Mouse (Mus musculus) retina, adult 2 months (tissue): ENCODE results near the gene 4931428L18Rik.

Experiments
- DNase-seq: peaks from one replicate; pipeline ENCODE4 v3.0.0-alpha.2; 2012; ENCODE audit warnings: low read depth, low spot score

4931428L18Rik gene

DNA sequence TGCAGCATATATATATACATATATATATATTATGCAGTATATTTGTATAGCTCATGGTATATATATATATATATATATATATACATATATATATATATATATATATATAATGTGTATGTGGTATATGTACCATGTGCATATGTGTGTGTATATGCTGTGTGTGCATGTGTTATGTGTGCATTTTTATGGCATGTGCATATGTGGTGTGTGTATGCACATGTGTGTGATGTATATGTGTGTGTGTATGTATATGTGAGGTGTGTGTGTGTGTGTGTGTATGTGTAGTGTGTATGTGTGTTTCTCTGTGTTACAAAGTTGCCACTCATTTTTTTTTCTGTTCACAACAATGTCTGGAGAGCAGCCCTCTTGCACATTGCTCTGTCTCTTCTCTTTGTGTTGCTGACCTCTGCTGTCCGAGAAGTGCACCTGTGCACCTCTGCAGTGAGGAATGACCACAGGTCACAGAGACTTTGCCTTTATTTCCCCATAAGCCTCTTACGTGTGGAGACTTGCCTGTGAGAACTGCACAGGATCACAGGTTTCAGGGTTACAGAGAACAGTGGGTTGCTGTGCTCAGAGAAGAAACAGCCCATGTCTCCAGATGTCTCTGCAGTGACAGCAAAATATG is 69.6 kb downstream of the 4931428L18Rik start:
- no peak for DNase-seq

DNA sequence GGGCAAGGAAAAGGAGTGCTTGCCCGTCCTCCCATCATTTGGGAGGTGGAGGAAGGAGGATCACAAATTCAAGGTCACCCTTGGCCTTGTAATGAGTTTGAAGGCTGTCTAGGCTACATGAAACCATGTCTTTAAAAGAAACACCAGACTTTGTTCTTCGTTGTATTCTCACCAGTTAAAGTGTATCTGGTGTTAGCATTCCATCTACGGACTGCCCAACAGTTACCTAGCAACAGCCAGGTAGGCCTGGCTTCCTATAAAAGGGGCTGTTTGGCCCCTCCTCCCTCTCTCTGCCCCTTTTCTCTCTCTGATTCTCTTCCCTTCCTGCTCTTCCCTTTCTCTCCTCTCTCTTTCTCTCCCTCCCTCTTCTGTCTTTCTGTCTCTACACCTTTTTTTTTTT is 71.9 kb downstream of the 4931428L18Rik start:
- no peak for DNase-seq

DNA sequence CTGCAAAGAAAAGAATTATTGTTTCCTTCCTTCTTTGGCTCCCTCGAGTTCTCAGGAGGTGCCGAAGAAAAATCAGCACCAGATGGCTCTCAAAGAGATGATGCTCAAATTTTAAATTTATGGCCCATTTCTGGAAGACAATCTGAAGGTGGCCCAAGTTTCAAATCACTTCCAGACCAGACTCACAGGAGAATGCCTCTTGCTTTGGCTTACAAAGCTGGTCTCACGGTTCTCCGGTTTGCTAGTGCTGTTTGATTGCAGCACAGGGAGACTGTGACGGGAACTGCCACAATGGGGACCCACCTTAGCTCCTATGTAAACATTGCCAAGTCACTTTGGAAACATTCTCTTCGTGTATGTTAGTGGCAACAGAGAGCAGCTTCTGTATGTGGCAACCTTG is 72.8 kb downstream of the 4931428L18Rik start:
- DNase-seq = no peak

DNA sequence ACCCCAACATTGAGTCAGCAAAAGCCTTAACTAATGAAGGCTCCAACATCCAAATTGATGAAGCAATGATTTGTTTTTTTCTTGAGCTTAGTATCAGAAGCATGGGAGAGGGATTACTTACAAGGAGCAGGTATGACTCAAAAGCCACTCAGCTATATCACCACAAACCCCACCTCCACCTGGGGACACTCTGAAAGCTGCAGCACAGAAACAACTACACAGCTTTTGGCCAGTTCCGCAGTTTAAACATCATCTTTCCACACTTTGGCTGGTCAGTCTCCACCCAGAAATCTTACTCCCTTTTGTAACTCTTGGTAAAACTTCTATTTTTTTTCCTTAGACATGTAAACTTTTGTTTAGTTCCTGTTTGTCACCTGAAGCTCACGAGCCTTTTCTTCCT is 78.9 kb downstream of the 4931428L18Rik start:
- no peak for DNase-seq

DNA sequence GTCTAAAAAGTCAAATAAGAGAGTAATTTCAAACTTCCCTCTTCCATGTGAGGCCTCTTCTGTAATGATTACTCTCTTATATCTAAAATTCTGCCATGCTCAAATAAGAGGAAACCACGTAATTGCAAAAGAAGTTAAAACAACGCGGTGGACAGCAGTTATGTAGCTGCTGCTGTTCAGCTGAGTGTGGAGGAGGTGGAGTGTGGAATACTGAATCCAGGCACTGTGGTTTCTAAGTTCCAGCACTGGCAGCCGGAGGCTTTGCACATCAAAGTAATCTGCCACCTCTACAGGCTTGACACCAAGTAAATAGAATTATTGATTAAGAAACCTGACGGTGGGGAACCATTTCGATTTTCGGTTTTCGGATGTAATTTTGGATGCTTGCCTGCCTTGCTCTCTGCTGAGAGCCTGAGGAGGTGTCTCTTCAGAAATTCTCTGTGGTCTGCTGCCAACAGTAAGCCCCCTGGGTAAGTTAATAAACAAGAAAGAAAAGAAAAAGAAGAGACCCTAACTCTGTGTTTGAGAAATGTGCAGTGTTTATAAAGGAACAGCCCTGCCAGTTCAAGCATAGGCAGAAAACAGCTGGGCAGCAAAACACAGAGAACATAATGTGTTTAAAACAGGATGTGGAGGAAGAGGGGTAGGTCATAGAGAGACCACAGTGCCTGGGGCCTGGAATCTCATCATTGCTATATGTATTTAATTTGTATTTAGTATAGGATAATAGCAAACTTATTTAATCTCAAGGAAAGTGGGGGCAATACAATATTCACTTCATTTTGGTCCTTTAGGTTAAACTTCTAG is 80.0 kb downstream of the 4931428L18Rik start:
- no peak for DNase-seq

DNA sequence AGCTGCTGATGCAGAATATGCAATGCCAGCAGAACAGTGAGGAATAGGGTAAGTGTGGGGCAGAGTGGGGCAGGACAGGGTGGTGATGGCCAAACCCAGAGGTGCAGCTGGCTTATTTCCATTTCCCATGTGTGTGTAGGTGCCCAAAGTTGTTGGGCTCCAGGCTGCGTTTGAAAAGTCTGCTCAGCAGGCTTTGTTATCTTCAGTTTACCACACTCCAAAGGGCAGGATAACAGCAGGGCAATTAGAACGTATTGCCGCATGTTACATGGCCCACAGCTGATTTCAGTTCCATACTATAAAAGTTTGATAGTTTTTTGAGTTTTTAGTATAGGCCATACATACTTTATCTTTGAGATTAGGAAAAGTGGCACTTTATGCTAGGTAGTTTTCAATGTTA is 84.1 kb downstream of the 4931428L18Rik start:
- no peak for DNase-seq

DNA sequence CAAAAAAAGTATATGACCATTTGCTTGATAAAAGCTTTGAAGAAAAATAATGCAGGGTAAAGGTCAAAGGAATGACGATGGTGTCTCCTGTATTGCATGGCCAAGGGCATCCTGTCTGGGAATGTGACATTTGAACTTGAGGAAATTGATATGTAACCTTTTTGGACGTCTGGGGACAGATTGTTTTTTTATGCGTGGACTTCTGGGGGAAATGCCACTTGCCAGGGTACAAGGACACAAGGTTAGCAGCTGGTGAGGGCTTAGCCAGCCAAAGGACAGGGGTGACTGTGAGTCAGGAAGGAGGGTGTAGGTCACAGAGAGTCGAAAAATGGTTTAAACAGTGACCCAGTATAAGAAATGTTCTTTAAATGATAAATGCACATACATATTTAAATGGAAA is 109.0 kb downstream of the 4931428L18Rik start:
- no peak for DNase-seq

DNA sequence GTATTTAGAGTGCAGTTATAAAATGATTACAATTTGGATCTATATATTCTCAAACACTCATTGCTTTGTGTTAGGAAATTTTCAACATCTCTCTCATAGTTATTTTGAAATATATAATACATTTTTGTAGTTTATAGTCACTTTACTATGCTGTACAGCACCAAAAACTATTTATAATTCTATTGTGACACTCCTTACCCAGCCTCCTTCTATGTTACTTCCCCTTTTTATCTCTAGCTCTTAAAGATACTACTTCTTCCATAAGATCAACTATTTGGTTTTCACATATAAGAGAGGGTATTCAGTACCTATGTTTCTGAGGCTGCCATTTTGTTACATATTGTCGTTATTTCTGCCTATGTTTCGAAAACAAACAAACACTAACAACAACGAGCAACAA is 114.5 kb downstream of the 4931428L18Rik start:
- no peak for DNase-seq

DNA sequence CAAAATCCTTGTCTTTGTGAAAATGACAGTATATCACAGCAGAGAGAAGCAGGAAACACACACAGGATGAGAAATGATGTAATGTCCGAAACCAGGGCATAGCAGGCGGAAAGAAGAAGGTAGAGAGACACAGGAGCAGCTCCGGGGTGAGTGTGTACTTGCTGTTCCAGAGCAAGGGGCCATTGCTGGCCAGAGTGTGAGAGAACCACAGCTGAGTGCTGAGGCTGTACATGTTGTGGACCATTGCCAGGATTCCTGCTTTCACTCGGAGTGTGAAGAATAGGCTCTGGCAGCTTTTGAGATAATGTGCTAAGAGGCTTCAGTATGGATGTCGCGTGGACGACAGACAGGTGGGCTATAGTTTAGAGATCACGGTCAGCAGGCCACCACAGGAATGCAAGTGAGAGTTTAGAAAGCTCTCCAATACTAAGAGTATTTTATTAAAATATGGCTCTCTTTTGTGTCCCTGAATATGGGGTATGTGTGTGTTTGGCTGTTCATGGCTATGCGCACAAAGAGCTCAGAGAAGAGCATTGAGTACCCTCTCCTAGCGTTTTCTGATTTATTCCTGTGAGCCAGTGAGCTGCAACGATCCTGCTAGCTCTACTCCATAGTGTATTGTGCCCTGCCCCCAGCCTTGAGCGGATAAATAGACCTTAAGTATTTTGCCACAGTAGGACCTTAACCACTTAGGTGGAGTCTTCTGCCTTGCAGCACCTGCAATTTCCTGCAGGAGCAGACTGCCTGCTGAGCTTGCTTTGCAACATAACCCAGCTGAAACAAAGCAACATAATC is 119.4 kb downstream of the 4931428L18Rik start:
- DNase-seq = no peak

DNA sequence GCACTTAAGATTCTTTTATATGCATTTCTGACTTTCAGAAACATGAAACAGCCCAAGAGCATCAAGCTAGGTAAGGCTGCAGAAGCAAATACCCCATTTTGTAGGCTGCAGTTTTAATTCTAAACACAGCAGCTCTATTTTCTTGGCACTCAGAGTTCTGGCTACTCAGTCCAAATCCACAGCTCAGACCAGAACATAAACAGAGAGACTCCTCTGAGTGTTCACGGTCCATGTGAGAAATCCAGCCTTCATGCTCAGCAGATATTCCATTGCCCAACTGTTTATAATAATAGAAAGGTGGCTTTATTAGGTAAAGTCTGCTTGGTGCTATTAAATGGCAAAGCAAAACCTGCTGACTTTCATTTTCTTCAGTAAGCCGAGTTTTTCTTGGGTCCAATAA is 120.2 kb downstream of the 4931428L18Rik start:
- DNase-seq = no peak

DNA sequence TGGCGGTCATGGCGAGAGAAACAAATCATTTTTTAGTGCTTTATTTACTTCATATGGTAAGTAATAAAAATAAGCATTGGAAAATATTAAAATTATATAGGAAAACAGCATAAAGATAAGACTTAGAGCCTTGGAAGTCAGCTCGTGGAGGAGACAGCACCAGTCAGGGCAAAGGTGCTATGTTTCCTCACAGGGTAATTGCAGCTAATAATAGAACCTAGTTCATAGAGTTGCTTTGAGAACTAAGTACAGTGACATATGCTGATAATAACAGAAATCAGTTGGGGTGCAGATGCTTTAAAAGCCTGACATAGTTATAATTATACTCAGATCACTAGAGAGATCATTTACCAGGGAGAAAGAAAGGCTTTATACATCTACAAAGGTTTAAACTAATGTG is 125.3 kb downstream of the 4931428L18Rik start:
- DNase-seq = no peak

DNA sequence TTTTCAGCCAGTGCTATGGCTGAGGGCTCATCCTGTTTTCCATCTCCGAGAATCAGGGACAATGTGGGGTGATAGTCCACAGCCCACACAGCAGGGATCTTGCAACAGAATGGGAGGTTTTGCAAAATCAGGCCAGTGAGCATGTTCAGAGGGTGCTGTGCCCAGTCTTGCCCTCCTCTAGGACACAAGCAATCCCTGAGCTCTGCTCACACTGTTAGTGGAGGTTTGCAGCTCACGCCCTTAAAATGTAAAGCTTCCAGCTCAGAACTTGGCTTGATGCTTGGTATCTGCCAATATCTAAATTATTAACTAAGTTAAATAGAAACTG is 126.1 kb downstream of the 4931428L18Rik start:
- DNase-seq = no peak

DNA sequence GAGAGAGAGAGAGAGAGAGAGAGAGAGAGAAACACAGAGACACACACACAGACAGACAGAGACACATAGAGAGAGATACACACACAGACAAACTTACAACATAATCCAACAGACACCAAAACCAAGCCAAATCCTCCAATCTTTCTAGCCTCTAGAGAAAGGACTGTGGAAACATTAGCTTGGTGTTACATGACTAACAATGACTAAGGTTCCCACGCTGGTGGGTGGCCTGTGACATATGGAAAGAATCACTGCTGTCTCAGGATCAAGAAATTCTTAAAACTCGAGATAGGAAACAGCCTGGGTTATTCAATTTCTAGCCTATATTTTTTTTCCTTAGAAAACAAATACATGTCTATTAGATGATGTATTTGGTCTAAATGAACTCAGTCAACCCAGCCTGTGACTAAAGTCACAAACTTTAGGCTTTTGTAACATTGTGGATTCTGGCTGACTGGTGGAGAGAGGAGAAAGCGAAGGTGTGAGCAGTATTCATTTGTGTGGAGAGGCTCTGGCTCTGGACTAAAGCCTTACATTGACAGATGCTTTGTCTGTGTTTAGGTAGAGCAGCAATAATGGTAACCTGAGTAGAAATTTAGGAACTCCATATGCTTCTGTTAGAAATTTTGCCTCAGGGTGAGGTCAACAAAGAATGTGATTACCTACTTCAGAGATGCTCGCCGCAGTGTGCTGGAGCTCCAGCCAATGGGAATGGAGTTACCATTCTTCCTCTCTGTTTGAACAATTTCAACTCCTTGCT is 126.6 kb downstream of the 4931428L18Rik start:
- no peak for DNase-seq

DNA sequence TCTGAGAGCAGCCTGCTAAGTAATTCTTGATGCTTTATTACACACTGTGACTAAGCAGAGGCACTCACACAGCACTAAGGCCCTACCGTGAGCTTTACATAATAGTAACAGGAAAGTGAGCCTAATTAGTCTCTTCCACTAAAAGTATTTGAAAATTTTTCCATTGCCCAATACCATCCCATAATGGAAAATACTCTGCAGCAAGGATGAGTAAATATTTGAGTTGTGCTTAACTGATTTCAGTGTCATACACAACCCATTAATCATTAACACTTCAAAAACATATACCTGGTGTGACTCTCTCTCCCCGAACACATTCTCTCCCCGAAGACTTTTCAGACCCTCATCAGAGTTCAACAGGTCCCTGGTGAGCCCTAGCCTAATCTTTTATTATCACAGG is 127.7 kb downstream of the 4931428L18Rik start:
- no peak for DNase-seq

DNA sequence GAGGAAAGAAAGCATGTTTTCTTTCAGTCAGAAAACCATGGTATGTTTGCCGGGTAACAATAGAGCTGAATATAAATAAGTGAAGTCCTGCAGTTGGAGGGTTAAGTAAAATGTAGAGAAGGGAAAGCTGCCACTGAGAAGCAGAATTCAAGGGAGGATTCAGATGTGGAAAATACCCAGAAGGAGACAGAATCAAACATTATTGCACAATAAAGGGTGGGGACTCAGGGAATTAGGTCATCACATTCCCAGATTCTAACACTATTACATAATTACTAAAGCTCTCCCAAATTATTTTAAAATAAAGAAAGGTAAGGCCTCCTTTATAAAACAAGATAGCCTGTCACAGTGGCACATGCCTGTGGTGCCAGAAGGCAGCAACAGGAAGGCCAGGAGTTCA is 128.5 kb downstream of the 4931428L18Rik start:
- no peak for DNase-seq

DNA sequence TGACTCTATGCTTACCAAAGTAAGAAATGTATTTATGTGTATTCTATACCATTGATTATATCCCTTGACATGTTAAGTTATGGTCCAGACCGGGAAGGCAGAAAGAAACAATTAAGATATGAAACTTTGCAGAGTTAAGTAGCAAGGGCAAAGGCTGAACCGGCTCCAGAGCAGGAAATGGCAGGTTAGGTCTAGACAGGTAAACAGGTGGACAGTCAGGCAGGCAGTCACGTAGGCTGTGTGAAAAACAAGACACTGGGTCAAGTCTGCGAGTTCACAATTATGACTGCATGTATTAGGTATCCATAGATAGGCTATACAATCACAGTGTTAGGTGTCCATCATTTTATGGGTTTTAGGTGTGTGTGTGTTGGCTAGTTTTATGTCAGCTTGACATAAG is 133.8 kb downstream of the 4931428L18Rik start:
- DNase-seq = no peak

DNA sequence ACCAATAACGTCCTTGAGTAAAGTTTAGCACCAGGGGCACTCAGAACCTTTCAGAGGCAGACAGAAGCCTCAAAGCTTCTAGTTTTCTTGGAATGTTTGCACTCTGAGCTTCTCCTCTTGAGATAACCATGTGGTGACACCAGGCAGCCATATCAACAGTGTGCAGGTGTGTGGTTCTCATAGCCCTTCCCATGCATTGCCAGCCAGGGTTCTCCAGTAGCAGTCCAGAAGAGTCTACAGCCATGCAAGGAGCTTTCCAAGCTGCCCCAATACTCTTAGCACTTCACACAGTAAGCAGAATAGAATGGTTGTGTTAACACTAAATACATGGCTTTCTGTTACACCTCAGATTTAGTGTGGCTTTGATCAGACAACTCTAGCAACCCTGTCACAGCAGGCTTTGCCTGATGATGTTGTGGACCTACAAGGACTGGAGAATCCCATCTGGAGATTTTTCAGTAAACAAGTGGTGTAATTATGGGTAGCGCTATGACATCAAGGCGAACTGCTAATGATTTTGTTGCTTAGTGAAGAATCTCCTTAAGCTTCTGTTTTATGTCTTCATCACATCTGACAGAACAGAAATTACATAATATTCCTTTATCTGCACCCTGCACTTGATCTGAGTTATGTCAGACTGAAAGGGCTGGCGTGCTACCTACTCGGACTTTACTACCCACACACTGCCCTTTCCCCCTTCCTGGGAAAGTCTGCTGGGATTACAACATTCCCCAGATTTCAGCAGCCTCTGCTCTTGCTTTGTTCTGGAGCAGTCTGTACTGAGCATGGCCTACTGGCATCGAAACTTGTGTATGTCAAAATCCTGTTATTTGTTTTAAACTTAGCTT is 149.7 kb downstream of the 4931428L18Rik start:
- DNase-seq = no peak

DNA sequence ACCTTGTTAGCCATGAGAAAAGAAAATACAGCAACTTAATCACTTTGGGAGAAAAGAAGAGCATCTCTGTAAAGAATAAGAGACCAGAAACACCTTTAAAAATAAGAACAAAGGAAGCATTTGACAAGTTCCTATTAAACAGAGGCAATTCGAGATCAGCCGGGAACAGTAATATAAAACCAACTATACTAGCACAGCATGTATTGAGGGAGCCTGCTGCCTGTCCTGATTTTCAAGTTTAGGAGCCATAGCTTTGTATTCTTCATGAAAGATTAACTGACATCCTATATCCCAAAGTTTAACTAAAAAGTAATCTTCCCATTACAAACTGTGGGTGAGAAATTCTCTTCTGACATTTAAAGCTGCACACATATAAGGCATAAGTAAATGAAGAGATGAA is 151.3 kb downstream of the 4931428L18Rik start:
- no peak for DNase-seq

DNA sequence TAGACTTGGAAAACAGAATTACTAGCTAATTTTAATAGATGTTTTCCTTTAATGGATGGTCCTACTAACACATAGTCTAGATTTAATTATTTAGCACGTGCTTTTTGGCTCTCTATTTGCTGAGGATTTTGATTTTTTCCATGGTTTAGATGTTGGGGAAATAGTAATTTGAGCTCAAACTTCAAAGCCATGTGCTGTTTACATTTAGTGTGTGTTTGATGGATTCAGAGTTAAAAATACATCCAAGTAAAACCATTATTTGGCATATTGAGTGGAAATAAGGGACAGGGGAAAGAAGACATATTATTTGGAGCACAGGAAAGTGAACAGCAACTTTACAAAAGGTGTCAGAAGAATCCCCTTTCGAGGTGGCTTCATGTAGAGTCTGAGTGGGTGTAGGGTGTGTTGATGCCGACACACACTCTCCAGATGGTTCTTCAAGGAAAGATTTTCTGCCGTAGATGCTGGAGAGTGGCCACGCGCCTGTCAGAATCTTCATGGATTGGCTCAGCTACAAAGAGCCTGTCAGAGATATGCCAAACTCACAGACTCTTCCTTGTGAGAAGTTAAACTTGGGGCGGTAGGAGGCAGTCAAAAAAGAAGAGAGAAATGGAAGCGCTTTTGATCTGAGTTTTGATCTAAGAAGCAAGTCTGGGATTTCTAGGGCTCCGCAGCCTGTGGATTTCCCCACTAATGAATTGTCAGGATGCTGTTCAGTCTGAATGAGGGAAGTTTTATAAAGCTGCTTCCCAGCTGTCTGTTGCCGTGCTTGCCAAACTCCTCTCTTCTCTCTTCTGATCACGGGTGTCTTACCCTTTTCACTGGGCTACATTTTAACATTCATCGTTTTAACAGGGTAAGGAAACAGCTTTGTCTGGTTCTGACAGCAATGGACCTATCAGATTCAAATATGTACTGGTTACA is 157.4 kb downstream of the 4931428L18Rik start:
- DNase-seq = no peak

DNA sequence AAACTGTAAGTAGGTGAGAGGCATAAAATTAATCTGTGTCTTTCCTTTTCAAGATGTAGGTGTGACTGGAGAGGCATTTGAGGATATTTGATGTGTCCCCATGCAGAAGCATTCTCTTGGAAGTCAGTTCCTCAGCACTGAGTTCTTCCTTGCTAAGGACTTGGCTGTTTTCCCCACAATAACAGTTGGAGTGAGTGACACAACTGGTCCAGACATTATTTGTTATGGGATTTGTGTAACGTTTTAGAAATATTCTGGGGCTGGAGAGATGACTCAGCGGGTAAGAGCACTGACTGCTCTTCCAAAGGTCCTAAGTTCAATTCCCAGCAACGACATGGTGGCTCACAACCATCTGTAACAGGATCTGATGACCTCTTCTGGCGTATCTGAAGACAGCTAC is 162.7 kb downstream of the 4931428L18Rik start:
- DNase-seq = no peak
